Mouse (Mus musculus) cortical plate, adult 2 months (tissue): ENCODE data around the gene Gm10762.

Source experiments
- CTCF ChIP-seq: fragments of 200-500 bp; IDR thresholded peaks from 2 replicates; pipeline ENCODE4 v1.5.1; 2011; ENCODE audit warnings: mild to moderate bottlenecking, control low read depth, low read length; ENCODE audit not compliant: insufficient read depth; ENCODE audit errors: extremely low read depth
- POLR2A ChIP-seq: fragments of 200-500 bp; IDR thresholded peaks from 2 replicates; pipeline ENCODE4 v1.6.1; 2011; ENCODE audit warnings: mild to moderate bottlenecking, low read length, control low read depth; ENCODE audit not compliant: insufficient read depth; ENCODE audit errors: extremely low read depth

- TF ChIP-seq CTCF (no peak), POLR2A (no peak)
Measured at GRCm38 (mm10) chr2:128928446-128928845, 39.1 kb downstream of the Gm10762 start.
